Mouse (Mus musculus): ENCODE data around the gene Ddx60. TPM values are rescaled to one million over a fixed set of nuclear protein-coding genes. Genes with fewer than 3 reads are reported as not detected.
A peak's percentile ranks its signal among the peaks of the same experiment; 100 is the strongest.

Gene Ddx60
- 0.29 and 0.31 TPM in 2 replicates for polyA plus RNA-seq (2014; fragmentation: Nextera tagmentation; extraction: Ambion mirVana)

DNA sequence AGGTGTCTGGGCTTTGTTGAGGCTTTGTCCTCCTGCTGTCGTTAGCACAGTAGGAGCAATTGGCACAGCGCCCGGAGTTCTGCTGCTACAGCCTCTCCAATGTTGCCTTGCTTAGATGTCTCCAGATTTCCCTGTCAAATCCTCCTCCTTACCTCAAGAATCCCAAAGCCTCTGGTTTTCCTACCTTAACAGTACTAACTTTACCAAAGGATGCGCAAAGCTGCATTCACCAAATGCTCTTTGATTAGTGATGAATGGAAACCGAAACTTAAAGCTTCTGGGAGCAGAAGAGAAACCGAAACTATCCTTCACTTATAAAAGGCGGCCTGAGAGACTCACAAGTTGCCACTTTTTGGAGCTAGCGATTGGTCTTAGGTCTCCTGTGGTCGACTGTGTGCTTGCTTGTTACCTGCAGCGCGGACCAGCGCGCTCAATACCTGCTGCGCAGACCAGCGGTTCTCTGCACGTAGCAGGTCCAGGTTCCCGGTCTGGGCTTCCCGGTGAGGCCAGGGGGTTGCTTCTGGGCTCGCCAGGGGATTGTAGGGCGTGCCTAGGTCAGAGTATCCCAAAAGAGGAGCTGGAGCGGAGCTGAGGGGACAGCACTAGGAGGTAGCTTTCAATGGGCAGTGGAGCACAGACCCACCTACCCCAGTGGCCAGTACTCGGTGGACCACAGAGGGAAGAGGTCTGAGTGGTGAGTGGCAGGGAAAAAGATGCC lies at the start of gene Ddx60:
Gene Ddx60 (plus strand): TSS at position 311 of the 718 bp plus-strand sequence.
- H3K27ac ChIP-seq (ENCODE audit: low read depth, low read length) = no peak within 1 kb of the TSS
- H3K4me1 ChIP-seq (ENCODE audit: control insufficient read depth, insufficient read depth, low read length) = no peaks in the 10 kb centered on the region; the same call in 1 of the 2 replicates
- peak within 1 kb of the TSS; percentile 74 for H3K4me2 ChIP-seq (ENCODE audit: low read length)
- H3K36me3 ChIP-seq (ENCODE audit: control insufficient read depth, insufficient read depth, low read length) = no peaks in the 10 kb centered on the region
- H3K9ac ChIP-seq (ENCODE audit: low read length) = peak within 1 kb of the TSS; percentile 60
- 9% methylated on average over 22 of the region's 22 CpGs for WGBS
- ATAC-seq (peak; percentile 82), DNase-seq (ENCODE audit: low spot score) (peak; percentile 76)
- H3K9me3 ChIP-seq (replicated peaks; ENCODE audit: control insufficient read depth, low read length) = no peaks in the 10 kb centered on the region
- H3K4me3 ChIP-seq (ENCODE audit: low read depth, low read length) = peak within 1 kb of the TSS; percentile 43
- no peaks in the 10 kb centered on the region for H3K27me3 ChIP-seq (replicated peaks; ENCODE audit: control insufficient read depth, insufficient read depth, low read length)

DNA sequence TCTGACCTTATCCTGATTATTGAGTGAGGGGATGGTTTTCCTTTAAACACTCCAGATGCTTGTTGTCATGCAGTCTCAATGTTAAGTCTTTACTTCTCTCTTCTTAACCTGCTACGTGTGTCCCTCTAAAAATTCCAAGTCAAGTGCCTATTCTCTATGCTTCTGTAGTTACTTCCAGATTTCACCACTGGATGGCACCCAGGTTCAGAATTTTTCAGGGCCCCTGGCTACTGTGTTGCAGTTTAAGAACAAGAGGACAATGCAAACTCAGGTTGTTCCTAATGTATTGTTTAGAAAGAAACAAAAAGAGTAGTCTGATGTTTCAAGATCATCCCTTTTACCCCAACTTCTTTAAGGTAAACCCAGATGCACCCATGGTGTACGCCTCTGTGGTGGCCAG lies 33.8 kb upstream of the Ddx60 start:
- DNase-seq (ENCODE audit: low spot score) (peak; percentile 65), ATAC-seq (peak; percentile 55; the same call in 1 of the 2 replicates)
- H3K9me3 ChIP-seq (replicated peaks; ENCODE audit: control insufficient read depth, low read length) = no peaks in the 10 kb centered on the region
- H3K9ac ChIP-seq (ENCODE audit: low read length) = no peak overlapping the region
- no peaks in the 10 kb centered on the region for H3K36me3 ChIP-seq (ENCODE audit: control insufficient read depth, insufficient read depth, low read length)
- H3K4me3 ChIP-seq (ENCODE audit: low read depth, low read length) = no peak overlapping the region
- no peak overlapping the region for H3K27ac ChIP-seq (ENCODE audit: low read depth, low read length)
- no peaks in the 10 kb centered on the region for H3K27me3 ChIP-seq (replicated peaks; ENCODE audit: control insufficient read depth, insufficient read depth, low read length)
- WGBS = 56% methylated on average over 2 of the region's 2 CpGs
- H3K4me2 ChIP-seq (ENCODE audit: low read length) = no peak overlapping the region
- no peaks in the 10 kb centered on the region for H3K4me1 ChIP-seq (ENCODE audit: control insufficient read depth, insufficient read depth, low read length)

DNA sequence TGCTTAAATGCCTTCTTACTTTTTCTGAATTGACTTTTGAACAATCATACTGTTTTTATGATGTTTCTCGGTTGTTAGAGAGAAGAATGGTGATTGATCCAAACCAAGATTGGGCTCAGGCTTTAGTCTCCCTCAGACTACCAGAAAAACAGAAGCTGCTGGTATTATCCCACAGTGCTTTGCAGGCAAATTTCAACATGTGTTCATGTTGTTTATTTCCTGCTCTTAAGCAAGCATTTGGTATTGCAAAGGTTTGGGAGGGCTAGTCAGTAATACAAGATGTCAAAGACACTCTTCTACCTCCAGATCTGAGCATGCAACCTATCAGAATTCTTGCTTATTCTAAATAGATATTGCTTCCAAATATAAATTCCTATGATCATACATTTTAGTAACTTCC lies 31.1 kb upstream of the Ddx60 start:
- Histone ChIP-seq H3K4me2 (ENCODE audit: low read length) (no peak overlapping the region), H3K4me1 (ENCODE audit: control insufficient read depth, insufficient read depth, low read length) (no peaks in the 10 kb centered on the region), H3K27me3 (replicated peaks; ENCODE audit: control insufficient read depth, insufficient read depth, low read length) (no peaks in the 10 kb centered on the region), H3K9ac (ENCODE audit: low read length) (no peak overlapping the region), H3K27ac (ENCODE audit: low read depth, low read length) (no peak overlapping the region), H3K36me3 (ENCODE audit: control insufficient read depth, insufficient read depth, low read length) (no peaks in the 10 kb centered on the region), H3K4me3 (ENCODE audit: low read depth, low read length) (no peak overlapping the region), H3K9me3 (replicated peaks; ENCODE audit: control insufficient read depth, low read length) (no peaks in the 10 kb centered on the region)
- no peak for DNase-seq (ENCODE audit: low spot score)
- 94% methylated on average over 1 of the region's 1 CpGs for WGBS
- no peak for ATAC-seq

DNA sequence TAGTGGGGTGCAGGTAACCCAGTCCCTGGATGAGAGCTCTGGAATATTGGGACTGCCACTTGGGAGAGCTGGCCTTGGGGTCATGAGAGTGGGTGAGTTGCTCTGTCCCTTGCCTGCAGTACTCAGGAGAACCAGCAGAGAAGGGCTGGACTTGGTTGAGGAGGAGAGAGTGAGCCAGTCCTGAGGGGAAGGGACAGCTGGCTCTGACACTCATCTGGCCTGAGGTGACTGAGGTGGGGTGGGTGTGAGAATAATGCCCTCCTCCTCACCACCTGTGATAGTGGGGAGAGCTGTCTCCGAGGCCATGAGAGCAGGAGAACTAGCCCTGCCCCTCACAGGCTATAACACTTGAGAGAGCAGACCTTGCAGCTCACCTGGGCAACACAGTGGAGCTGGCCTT lies 30.5 kb upstream of the Ddx60 start:
- no peak overlapping the region for H3K4me2 ChIP-seq (ENCODE audit: low read length)
- no peak overlapping the region for H3K27ac ChIP-seq (ENCODE audit: low read depth, low read length)
- DNase-seq (ENCODE audit: low spot score) = no peak
- H3K36me3 ChIP-seq (ENCODE audit: control insufficient read depth, insufficient read depth, low read length) = no peaks in the 10 kb centered on the region
- ATAC-seq = no peak
- H3K9me3 ChIP-seq (replicated peaks; ENCODE audit: control insufficient read depth, low read length) = no peaks in the 10 kb centered on the region
- H3K4me3 ChIP-seq (ENCODE audit: low read depth, low read length) = no peak overlapping the region
- H3K4me1 ChIP-seq (ENCODE audit: control insufficient read depth, insufficient read depth, low read length) = no peaks in the 10 kb centered on the region
- 62% methylated on average over 1 of the region's 1 CpGs for WGBS
- H3K9ac ChIP-seq (ENCODE audit: low read length) = no peak overlapping the region
- H3K27me3 ChIP-seq (replicated peaks; ENCODE audit: control insufficient read depth, insufficient read depth, low read length) = no peaks in the 10 kb centered on the region

DNA sequence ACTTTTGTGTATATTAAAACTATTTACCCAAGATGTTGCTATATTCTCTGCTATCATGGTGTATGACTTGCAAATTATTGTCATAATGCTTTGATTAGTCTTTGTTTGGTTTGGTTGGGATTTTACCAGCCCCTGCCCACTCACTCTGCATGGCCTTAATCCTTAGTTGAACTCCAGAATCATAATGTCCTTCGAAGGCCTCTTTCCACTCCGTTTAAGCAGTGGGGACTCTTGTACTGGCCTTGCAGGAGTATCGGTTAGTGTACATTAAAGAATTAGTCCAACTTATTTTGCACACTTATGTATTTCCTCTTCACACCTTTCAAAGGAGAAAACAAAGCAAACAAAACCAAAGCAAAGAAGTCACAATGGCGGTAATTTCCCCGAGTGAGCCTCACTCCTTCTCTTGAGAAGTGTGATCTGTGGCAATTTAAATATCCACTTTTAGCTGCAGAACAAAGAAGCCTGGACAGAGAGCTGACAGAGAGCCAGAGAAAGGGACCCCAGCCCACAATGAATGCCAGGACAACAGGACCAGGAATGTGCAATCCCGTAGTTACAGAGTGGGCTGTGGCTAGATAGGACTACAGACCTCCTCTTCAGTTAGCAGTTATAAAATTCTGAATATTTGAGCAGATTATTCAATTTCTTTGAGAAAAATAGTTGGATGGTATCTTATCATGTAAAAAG lies 26.7 kb upstream of the Ddx60 start:
- Histone ChIP-seq H3K36me3 (ENCODE audit: control insufficient read depth, insufficient read depth, low read length) (no peaks in the 10 kb centered on the region), H3K9ac (ENCODE audit: low read length) (no peak overlapping the region), H3K4me3 (ENCODE audit: low read depth, low read length) (no peak overlapping the region), H3K27me3 (replicated peaks; ENCODE audit: control insufficient read depth, insufficient read depth, low read length) (no peaks in the 10 kb centered on the region), H3K4me2 (ENCODE audit: low read length) (no peak overlapping the region), H3K4me1 (ENCODE audit: control insufficient read depth, insufficient read depth, low read length) (no peaks in the 10 kb centered on the region), H3K27ac (ENCODE audit: low read depth, low read length) (no peak overlapping the region), H3K9me3 (replicated peaks; ENCODE audit: control insufficient read depth, low read length) (no peaks in the 10 kb centered on the region)
- DNase-seq (ENCODE audit: low spot score) = peak; percentile 17
- no peak for ATAC-seq
- WGBS = 30% methylated on average over 6 of the region's 6 CpGs

DNA sequence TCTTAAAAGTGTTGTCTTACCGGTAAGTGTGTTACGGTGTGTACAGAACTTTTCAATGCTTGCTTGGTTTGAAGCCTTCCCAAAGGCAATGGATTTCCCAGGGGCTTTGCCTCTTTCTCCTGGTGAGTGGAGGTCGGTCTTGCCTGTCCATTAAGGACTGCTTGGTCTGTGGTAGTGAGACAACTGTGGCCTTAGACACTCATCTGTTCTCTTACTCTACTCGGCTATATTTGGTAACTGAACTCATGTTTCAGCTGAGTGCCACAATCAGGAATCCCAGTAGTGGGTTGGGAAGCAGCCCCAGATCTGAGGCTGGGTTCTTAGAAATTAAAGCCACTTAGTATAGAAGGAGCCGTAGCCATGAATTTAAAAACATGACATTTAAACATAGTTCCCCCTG lies 25.4 kb upstream of the Ddx60 start, which contains the start of gene Palld:
Gene Palld (minus strand): TSS at position 170 of the 400 bp plus-strand sequence.
- DNase-seq (ENCODE audit: low spot score) (no peak), ATAC-seq (no peak)
- H3K4me2 ChIP-seq (ENCODE audit: low read length) = no peak within 1 kb of the TSS
- no peaks in the 10 kb centered on the region for H3K36me3 ChIP-seq (ENCODE audit: control insufficient read depth, insufficient read depth, low read length)
- no peaks in the 10 kb centered on the region for H3K4me1 ChIP-seq (ENCODE audit: control insufficient read depth, insufficient read depth, low read length)
- 89% methylated on average over 5 of the region's 5 CpGs for WGBS
- no peaks in the 10 kb centered on the region for H3K9me3 ChIP-seq (replicated peaks; ENCODE audit: control insufficient read depth, low read length)
- H3K4me3 ChIP-seq (ENCODE audit: low read depth, low read length) = no peak within 1 kb of the TSS
- H3K27ac ChIP-seq (ENCODE audit: low read depth, low read length) = no peak within 1 kb of the TSS
- H3K9ac ChIP-seq (ENCODE audit: low read length) = no peak within 1 kb of the TSS
- H3K27me3 ChIP-seq (replicated peaks; ENCODE audit: control insufficient read depth, insufficient read depth, low read length) = no peaks in the 10 kb centered on the region

DNA sequence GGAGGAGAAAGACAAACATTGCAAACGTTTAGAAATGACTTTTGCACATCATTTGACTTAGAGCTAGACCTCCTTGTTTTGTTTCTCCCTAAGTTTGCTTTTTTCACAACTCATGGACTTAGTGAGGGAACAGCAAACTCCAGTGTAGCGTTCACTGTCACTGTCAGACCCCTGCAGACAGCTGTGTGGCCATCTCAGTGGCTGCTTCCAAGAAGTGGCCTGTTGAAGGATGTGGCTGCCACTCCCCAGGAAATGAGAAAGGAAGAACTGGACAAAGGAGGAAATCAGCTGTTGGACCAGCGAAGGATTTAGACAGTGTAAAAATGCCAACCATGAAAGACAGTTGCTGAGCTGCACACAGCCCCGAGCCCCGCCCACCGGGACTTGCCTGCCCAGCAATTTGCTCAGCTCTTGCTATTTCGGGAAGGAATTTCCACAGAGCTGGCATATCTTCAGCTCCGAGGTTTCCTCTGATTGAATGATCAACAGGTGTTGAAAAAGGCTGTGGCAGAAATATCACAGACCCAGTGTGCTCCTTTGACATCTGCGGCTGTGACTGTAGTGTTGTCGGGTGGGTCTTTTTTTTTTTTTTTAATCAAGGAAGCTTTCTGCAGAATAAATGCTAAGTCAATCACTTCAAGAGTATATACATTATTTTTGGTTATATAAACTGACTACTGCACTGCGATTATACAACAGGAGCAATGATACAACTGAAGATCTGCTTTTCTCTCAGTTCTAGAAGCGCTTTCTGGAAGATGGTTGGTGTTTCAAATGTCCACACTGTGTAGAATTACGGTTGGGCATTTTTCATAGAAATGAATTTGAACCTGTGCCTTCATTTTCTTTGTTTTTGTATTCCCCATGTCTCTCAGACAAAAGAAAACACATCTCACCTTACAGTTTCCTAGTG lies 19.3 kb upstream of the Ddx60 start:
- ATAC-seq = no peak
- no peaks in the 10 kb centered on the region for H3K27me3 ChIP-seq (replicated peaks; ENCODE audit: control insufficient read depth, insufficient read depth, low read length)
- H3K9me3 ChIP-seq (replicated peaks; ENCODE audit: control insufficient read depth, low read length) = no peaks in the 10 kb centered on the region
- H3K4me3 ChIP-seq (ENCODE audit: low read depth, low read length) = no peak overlapping the region
- WGBS = 81% methylated on average over 13 of the region's 13 CpGs
- no peak overlapping the region for H3K9ac ChIP-seq (ENCODE audit: low read length)
- no peaks in the 10 kb centered on the region for H3K4me1 ChIP-seq (ENCODE audit: control insufficient read depth, insufficient read depth, low read length)
- H3K36me3 ChIP-seq (ENCODE audit: control insufficient read depth, insufficient read depth, low read length) = no peaks in the 10 kb centered on the region
- no peak for DNase-seq (ENCODE audit: low spot score)
- no peak overlapping the region for H3K27ac ChIP-seq (ENCODE audit: low read depth, low read length)
- no peak overlapping the region for H3K4me2 ChIP-seq (ENCODE audit: low read length)

DNA sequence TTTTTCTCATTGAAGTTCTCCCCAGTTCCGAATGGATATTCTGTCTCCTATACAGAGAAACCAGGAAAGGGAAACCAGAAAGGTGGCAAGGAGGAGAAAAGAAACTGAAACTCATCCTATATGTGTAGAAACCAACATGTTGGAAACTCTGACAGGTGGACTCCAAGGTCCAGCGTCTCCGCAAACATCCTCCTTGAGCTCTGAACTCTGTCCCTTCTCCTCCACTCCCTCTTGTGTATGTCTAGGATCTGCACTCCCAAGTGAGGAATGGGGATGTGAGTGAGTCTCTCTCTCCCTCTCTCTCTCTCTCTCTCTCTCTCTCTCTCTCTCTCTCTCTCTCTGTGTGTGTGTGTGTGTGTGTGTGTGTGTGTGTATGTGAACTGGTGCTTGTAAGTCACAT lies 18.6 kb upstream of the Ddx60 start:
- ATAC-seq = no peak
- no peak overlapping the region for H3K9ac ChIP-seq (ENCODE audit: low read length)
- 92% methylated on average over 3 of the region's 3 CpGs for WGBS
- H3K36me3 ChIP-seq (ENCODE audit: control insufficient read depth, insufficient read depth, low read length) = no peaks in the 10 kb centered on the region
- no peak overlapping the region for H3K27ac ChIP-seq (ENCODE audit: low read depth, low read length)
- no peak overlapping the region for H3K4me2 ChIP-seq (ENCODE audit: low read length)
- H3K4me3 ChIP-seq (ENCODE audit: low read depth, low read length) = no peak overlapping the region
- H3K4me1 ChIP-seq (ENCODE audit: control insufficient read depth, insufficient read depth, low read length) = no peaks in the 10 kb centered on the region
- no peaks in the 10 kb centered on the region for H3K27me3 ChIP-seq (replicated peaks; ENCODE audit: control insufficient read depth, insufficient read depth, low read length)
- H3K9me3 ChIP-seq (replicated peaks; ENCODE audit: control insufficient read depth, low read length) = no peaks in the 10 kb centered on the region
- no peak for DNase-seq (ENCODE audit: low spot score)

All from forebrain, embryonic 14.5 days (tissue).